Mouse (Mus musculus): ENCODE data around the gene Gm12569.

DNA sequence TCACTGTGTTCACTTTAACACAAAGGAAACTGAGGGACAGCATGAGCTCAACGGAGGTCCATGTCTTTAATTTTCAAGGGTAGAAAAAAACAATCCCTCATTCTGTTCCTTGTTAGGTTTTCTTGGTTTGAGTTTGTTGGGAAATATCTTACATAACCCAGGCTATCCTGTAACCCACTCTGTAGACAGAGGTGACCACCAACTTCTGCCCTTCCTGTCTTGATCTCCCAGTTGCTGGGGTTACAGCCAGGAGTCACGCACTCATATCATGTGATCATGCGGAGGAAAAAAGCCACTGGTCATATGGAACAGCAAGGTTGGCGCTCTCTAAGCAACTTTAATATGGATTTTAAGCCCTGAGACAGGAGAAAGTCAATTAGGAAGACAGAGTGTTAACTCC, 36.7 kb downstream of the Gm12569 start:
- no peak for TF ChIP-seq MAFK (IDR thresholded peaks at IDR 0.05; ENCODE audit: insufficient read depth, low read depth, low read length)
- no peak for TF ChIP-seq HCFC1 (IDR thresholded peaks at IDR 0.05; ENCODE audit: borderline replicate concordance, insufficient read depth, low read length)
- no peak for TF ChIP-seq ZC3H11A (IDR thresholded peaks at IDR 0.05; ENCODE audit: borderline replicate concordance, low read depth, low read length)
